Mouse (Mus musculus) adrenal gland, postnatal 4 days (tissue): Measurements from ENCODE around the gene Papss2. TPM values are rescaled to one million over a fixed set of nuclear protein-coding genes. Genes with fewer than 3 reads are reported as not detected.
"Not testable (repeated sequence)": the region's sequence is repeated elsewhere in the genome, so short reads cannot be mapped to it uniquely, and the experiment has no call there.

Experiments used
- DNase-seq, 2 experiments: peaks; one replicate each; pipeline ENCODE4 v3.0.0; 2021 to 2022; ENCODE audit warnings: low spot score in 2 of 2, mixed read lengths in 2 of 2
- total RNA-seq, 2 experiments: library from RNA; stranded (reverse); gene quantifications; 2 replicates each; pipeline ENCODE4 v1.2.3; 2021

Gene Papss2
- total RNA-seq, 2 experiments from 2014 or later = 20.7 to 26.6 TPM

- DNase-seq = no peak
Measured at GRCm38 (mm10) chr19:32637357-32638275, 42.0 kb downstream of the Papss2 start.

GRCm38 (mm10) chr19:32638276-32638903, 42.8 kb downstream of the Papss2 start:
- no peak for DNase-seq

- DNase-seq = no peak
Measured at GRCm38 (mm10) chr19:32641535-32641934, 45.9 kb downstream of the Papss2 start.

GRCm38 (mm10) chr19:32641995-32642394, 46.4 kb downstream of the Papss2 start:
- DNase-seq = no peak

- no peak for DNase-seq
Measured at GRCm38 (mm10) chr19:32643642-32644041, 48.1 kb downstream of the Papss2 start.

- DNase-seq = no peak
Measured at GRCm38 (mm10) chr19:32645939-32646338, 50.3 kb downstream of the Papss2 start.

- DNase-seq = no peak
Measured at GRCm38 (mm10) chr19:32646382-32646781, 50.8 kb downstream of the Papss2 start.

GRCm38 (mm10) chr19:32648019-32648571, 52.5 kb downstream of the Papss2 start:
- no peak for DNase-seq

GRCm38 (mm10) chr19:32651046-32651445, 55.5 kb downstream of the Papss2 start:
- DNase-seq = no peak

- DNase-seq = no peak
Measured at GRCm38 (mm10) chr19:32653122-32653521, 57.5 kb downstream of the Papss2 start.

GRCm38 (mm10) chr19:32653630-32654362, 58.2 kb downstream of the Papss2 start:
- DNase-seq = no peak

- DNase-seq = no peak
Measured at GRCm38 (mm10) chr19:32659346-32659745, 63.8 kb downstream of the Papss2 start.

GRCm38 (mm10) chr19:32662936-32663335, 67.3 kb downstream of the Papss2 start:
- DNase-seq = no peak

- DNase-seq = no peak
Measured at GRCm38 (mm10) chr19:32665243-32665642, 69.7 kb downstream of the Papss2 start.

GRCm38 (mm10) chr19:32667830-32668229, 72.2 kb downstream of the Papss2 start:
- DNase-seq = not testable (repeated sequence)

GRCm38 (mm10) chr19:32675766-32676165, 80.2 kb downstream of the Papss2 start:
- no peak for DNase-seq

GRCm38 (mm10) chr19:32680894-32681293, 85.3 kb downstream of the Papss2 start:
- no peak for DNase-seq

- DNase-seq = no peak
Measured at GRCm38 (mm10) chr19:32683081-32683480, 87.5 kb downstream of the Papss2 start.

- no peak for DNase-seq
Measured at GRCm38 (mm10) chr19:32687721-32688120, 92.1 kb downstream of the Papss2 start.

- not testable (repeated sequence) for DNase-seq
Measured at GRCm38 (mm10) chr19:32688227-32688626, 92.6 kb downstream of the Papss2 start.

- no peak for DNase-seq
Measured at GRCm38 (mm10) chr19:32689724-32690123, 94.1 kb downstream of the Papss2 start.
